Mouse (Mus musculus): ENCODE results near the gene Lamp2.

- TF ChIP-seq POLR2A (IDR thresholded peaks at IDR 0.05; ENCODE audit: control insufficient read depth, extremely low read depth, insufficient read depth, low read length, poor library complexity) (no peak), CTCF (IDR thresholded peaks at IDR 0.05; ENCODE audit: borderline replicate concordance, control insufficient read depth, extremely low read depth, insufficient read depth, low read length, poor library complexity) (peak; percentile 21; the same call in 1 of the 2 replicates)
Measured at GRCm38 (mm10) chrX:38473537-38474299, 17.5 kb upstream of the Lamp2 start.

Measured in thymus, adult 2 months (tissue).